Mouse (Mus musculus) layer of hippocampus, adult 9-10 months (tissue): ENCODE results near the gene Nectin2.

ENCODE experiments used
- DNase-seq: peaks from one replicate; pipeline ENCODE4 v3.0.0; 2022; ENCODE audit warnings: low spot score

The Nectin2 gene

GRCm38 (mm10) chr7:19686521-19686920, 63.8 kb downstream of the Nectin2 start:
- DNase-seq = no peak

- DNase-seq = no peak
These were observed 64.9 kb downstream of the Nectin2 start for GRCm38 (mm10) chr7:19685374-19685773.

GRCm38 (mm10) chr7:19683771-19684201, 66.5 kb downstream of the Nectin2 start:
- no peak for DNase-seq

GRCm38 (mm10) chr7:19682979-19683378, 67.3 kb downstream of the Nectin2 start:
- DNase-seq = no peak

- DNase-seq = no peak
These were observed 69.0 kb downstream of the Nectin2 start, which contains the start of the genes Gm44805 and Apoc4 for GRCm38 (mm10) chr7:19681202-19681694. Gm44805 (minus strand) TSS chr7:19681423. Apoc4 (minus strand) TSS chr7:19681479.

GRCm38 (mm10) chr7:19680702-19681101, 69.6 kb downstream of the Nectin2 start:
- DNase-seq = no peak

- no peak for DNase-seq
These were observed 71.4 kb downstream of the Nectin2 start for GRCm38 (mm10) chr7:19678901-19679300.

- no peak for DNase-seq
These were observed 72.4 kb downstream of the Nectin2 start, which contains the start of gene Apoc2 for GRCm38 (mm10) chr7:19677872-19678271. Apoc2 (minus strand) TSS chr7:19677941.

GRCm38 (mm10) chr7:19676662-19677061, 73.6 kb downstream of the Nectin2 start:
- DNase-seq = no peak

GRCm38 (mm10) chr7:19675824-19676223, 74.5 kb downstream of the Nectin2 start:
- DNase-seq = no peak

GRCm38 (mm10) chr7:19673083-19673699, 77.1 kb downstream of the Nectin2 start:
- DNase-seq = no peak

- DNase-seq = no peak
These were observed 78.8 kb downstream of the Nectin2 start for GRCm38 (mm10) chr7:19671511-19671910.

GRCm38 (mm10) chr7:19668947-19669721, 81.1 kb downstream of the Nectin2 start:
- DNase-seq = peak; percentile 99

GRCm38 (mm10) chr7:19667434-19667833, 82.8 kb downstream of the Nectin2 start:
- DNase-seq = no peak

GRCm38 (mm10) chr7:19666750-19667149, 83.5 kb downstream of the Nectin2 start:
- no peak for DNase-seq
